Mouse (Mus musculus) spleen, adult 2 months (tissue): ENCODE measurements at regions not wholly inside any gene's neighbourhood (a gene's known extent, or its start where the extent isn't known, plus 50 kb on each side); places are given as distances from the start of the nearest gene placed in this dataset.

Experiments used
- DNase-seq, 2 experiments: peaks; one replicate each; pipeline versions ENCODE4 v3.0.0 to v3.0.0-alpha.2; 2012 to 2021; ENCODE audit warnings: low spot score in 2 of 2, low read depth in 1 of 2
- H3K27ac ChIP-seq: fragments of 200-500 bp; 2 replicates; pipeline ENCODE4 v1.5.1; 2012; ENCODE audit warnings: low read length, inconsistent platforms; ENCODE audit not compliant: insufficient read depth
- H3K27me3 ChIP-seq: fragments of 200-500 bp; 2 replicates; pipeline ENCODE4 v1.6.1; 2012; ENCODE audit warnings: mild to moderate bottlenecking, moderate library complexity, low read length, inconsistent platforms; ENCODE audit not compliant: control insufficient read depth, insufficient read depth
- H3K36me3 ChIP-seq: fragments of 200-500 bp; 2 replicates; pipeline ENCODE4 v1.6.1; 2012; ENCODE audit warnings: mild to moderate bottlenecking, low read length, inconsistent platforms; ENCODE audit not compliant: control insufficient read depth, insufficient read depth
- H3K4me1 ChIP-seq: fragments of 200-500 bp; 2 replicates; pipeline ENCODE4 v1.6.1; 2011; ENCODE audit warnings: inconsistent platforms; ENCODE audit not compliant: control insufficient read depth, insufficient read depth, insufficient read length
- H3K4me3 ChIP-seq: fragments of 200-500 bp; 2 replicates; pipeline ENCODE4 v1.5.1; 2011; ENCODE audit warnings: mild to moderate bottlenecking, inconsistent platforms; ENCODE audit not compliant: insufficient read depth, insufficient read length; ENCODE audit errors: extremely low read depth
- CTCF ChIP-seq: fragments of 200-500 bp; IDR thresholded peaks from 2 replicates; pipeline ENCODE4 v1.5.1; 2011; ENCODE audit warnings: mild to moderate bottlenecking, inconsistent platforms; ENCODE audit not compliant: insufficient read depth, insufficient read length, insufficient replicate concordance; ENCODE audit errors: extremely low read depth
- POLR2A ChIP-seq: fragments of 200-500 bp; IDR thresholded peaks from 2 replicates; pipeline ENCODE4 v1.6.1; 2011; ENCODE audit warnings: low read depth, low read length, inconsistent platforms
- WGBS: fragments of 180-500 bp; shearing (Covaris S2); methylation state at CpG from one replicate; pipeline ENCODE4 v1.1.7; 2018; 5-methylcytosine and 5-hydroxymethylcytosine counted together

DNA sequence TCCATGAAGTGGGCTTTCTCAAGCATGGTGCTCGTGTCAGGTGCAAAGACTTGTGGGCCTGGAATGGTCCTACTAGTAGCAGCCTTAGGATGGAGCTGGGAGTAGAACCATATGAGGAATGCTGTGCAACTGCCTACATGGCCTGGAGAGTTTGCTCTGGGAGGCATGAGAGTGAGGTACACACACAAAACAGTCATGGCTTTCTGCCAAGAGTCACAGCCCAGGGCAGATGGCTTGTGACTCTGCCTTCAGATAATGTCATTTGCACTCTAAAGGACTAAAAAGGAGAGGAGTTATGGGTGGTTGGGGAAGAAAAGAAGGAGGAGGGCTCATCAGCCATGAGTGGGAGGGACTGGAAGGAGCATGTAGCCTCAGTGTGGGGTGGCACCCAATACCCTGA lies 263.1 kb downstream of the Cbln1 start:
- no peak for DNase-seq
- 70% methylated on average over 1 of the region's 1 CpGs for WGBS
- H3K4me1 ChIP-seq = no peaks in the 10 kb centered on the region
- no peak for TF ChIP-seq POLR2A
- TF ChIP-seq CTCF = no peak
- no peaks in the 10 kb centered on the region for H3K27me3 ChIP-seq
- H3K4me3 ChIP-seq = no peak overlapping the region
- H3K36me3 ChIP-seq = no peaks in the 10 kb centered on the region
- H3K27ac ChIP-seq = no peak overlapping the region

- Histone ChIP-seq H3K27me3 (no peaks in the 10 kb centered on the region), H3K36me3 (no peaks in the 10 kb centered on the region), H3K4me3 (no peak overlapping the region), H3K27ac (no peak overlapping the region), H3K4me1 (no peaks in the 10 kb centered on the region)
- no peak for DNase-seq
- TF ChIP-seq POLR2A (no peak), CTCF (no peak)
These were observed 264.4 kb downstream of the Cbln1 start for GRCm38 (mm10) chr8:87208036-87208435.

DNA sequence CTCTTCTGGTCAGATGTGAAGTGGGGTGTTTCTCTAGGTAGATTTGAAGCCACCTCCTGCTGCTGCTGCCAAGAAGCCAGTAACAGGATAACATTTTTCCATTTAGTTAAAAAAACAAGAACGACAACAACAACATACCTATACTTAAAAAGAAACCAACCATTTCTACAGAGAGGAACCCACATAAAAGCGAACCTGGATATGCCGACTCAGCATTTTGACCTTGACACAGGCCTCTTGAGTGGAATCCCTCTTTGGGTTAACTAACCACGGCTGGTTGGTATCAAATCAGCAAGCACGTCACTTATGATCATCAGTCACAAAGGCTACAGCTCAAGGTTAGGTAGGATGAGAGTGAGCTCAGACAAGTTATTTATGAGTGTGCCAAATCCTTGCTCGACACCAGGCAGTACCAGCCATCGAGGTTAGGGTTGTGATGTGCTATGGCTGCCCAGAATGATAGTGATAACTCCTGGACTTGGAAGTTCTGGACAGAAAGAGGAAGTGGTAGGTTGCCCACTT lies 269.7 kb downstream of the Cbln1 start:
- DNase-seq = no peak
- H3K27ac ChIP-seq = no peak overlapping the region

DNA sequence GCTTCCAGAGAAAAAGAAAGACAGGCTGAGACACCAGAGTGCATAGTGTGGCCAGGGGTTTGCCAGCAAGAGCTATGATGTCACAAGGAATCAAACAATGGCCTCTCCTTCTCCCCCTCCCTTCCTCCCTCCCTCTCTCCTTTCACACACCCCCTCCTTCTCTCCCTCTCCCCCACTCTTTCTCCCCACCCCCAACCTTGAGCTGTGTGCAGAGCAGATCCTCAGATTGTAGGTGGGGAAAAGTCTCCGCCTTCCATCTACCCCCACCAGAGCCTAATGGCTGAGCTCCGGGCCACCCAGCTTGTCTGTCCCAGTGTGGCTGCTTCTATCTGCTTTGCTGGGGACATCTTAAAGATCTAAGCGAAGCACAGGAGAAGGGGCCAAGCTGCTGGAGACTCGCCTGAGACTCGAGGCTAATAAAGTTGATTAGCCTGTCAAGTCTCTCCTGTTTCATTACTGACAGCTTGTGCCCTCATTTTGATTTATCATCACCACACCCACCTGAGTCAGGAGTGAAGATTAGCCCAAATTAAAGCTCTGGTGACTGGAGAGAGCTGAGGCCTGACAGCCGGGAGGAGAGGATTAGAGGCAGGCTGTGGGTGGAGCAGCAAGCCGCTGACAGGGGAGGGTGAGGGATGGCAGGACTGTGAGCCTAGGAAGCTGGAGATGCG lies 272.8 kb downstream of the Cbln1 start:
- WGBS = 27% methylated on average over 8 of the region's 8 CpGs
- TF ChIP-seq CTCF (no peak), POLR2A (no peak)

More for the DNA sequence above, 269.7 kb downstream of the Cbln1 start:
- Histone ChIP-seq H3K36me3 (no peaks in the 10 kb centered on the region), H3K4me1 (no peaks in the 10 kb centered on the region), H3K27me3 (no peaks in the 10 kb centered on the region), H3K4me3 (no peak overlapping the region)
- 85% methylated on average over 7 of the region's 7 CpGs for WGBS
- TF ChIP-seq POLR2A = no peak
- no peak for TF ChIP-seq CTCF

GRCm38 (mm10) chr8:87197867-87198536 lies 274.4 kb downstream of the Cbln1 start:
- Histone ChIP-seq H3K4me1 (no peaks in the 10 kb centered on the region), H3K36me3 (no peaks in the 10 kb centered on the region), H3K27ac (no peak overlapping the region), H3K4me3 (no peak overlapping the region), H3K27me3 (no peaks in the 10 kb centered on the region)
- TF ChIP-seq CTCF (no peak), POLR2A (no peak)
- DNase-seq = no peak
- WGBS = 68% methylated on average over 8 of the region's 8 CpGs

More for the DNA sequence above, 272.8 kb downstream of the Cbln1 start:
- H3K27ac ChIP-seq = no peak overlapping the region
- no peaks in the 10 kb centered on the region for H3K4me1 ChIP-seq
- no peak for DNase-seq
- H3K4me3 ChIP-seq = no peak overlapping the region
- no peaks in the 10 kb centered on the region for H3K27me3 ChIP-seq
- no peaks in the 10 kb centered on the region for H3K36me3 ChIP-seq

DNA sequence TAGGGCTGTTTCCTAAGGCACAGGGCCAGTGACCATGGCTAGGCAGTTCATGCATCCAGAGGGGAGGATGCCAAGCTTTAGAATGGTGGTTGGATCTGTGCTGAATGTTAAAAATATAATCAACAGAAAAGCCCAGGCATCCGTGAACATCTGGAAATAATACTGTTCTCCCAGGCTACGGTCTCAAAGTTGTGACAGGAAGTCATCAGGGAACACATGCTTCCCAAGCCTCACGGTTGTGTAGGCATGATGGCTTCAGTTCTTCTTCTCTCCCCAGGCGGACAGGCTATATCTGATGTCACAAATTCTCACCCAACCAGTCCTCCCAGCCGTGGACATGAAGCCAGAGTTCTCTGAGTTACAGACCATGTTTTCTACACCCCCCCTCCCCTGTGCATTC lies 275.4 kb downstream of the Cbln1 start:
- TF ChIP-seq POLR2A (no peak), CTCF (no peak)
- Histone ChIP-seq H3K4me1 (no peaks in the 10 kb centered on the region), H3K36me3 (no peaks in the 10 kb centered on the region), H3K27me3 (no peaks in the 10 kb centered on the region), H3K27ac (no peak overlapping the region), H3K4me3 (no peak overlapping the region)
- no peak for DNase-seq
- WGBS = 65% methylated on average over 5 of the region's 5 CpGs

GRCm38 (mm10) chr8:87196050-87196449 lies 276.4 kb downstream of the Cbln1 start:
- Histone ChIP-seq H3K27me3 (no peaks in the 10 kb centered on the region), H3K27ac (no peak overlapping the region), H3K4me1 (no peaks in the 10 kb centered on the region), H3K36me3 (no peaks in the 10 kb centered on the region), H3K4me3 (no peak overlapping the region)
- no peak for DNase-seq
- 21% methylated on average over 5 of the region's 5 CpGs for WGBS
- TF ChIP-seq POLR2A (no peak), CTCF (no peak)
